Mouse (Mus musculus) adrenal gland, postnatal 36 days (tissue): ENCODE data around the gene Commd2. TPM values are rescaled to one million over a fixed set of nuclear protein-coding genes. Genes with fewer than 3 reads are reported as not detected.
A peak's percentile ranks its signal among the peaks of the same experiment; 100 is the strongest.

Experiments used
- DNase-seq, 2 experiments: peaks; one replicate each; pipeline ENCODE4 v3.0.0; 2021; ENCODE audit warnings: mixed read lengths in 1 of 2
- long read RNA-seq, 2 experiments: library from polyadenylated mRNA; stranded (forward); transcript quantifications; one replicate each; pipeline ENCODE4 v2.0.0; 2021; ENCODE audit warnings: borderline sequencing depth in 2 of 2
- total RNA-seq, 2 experiments: library from RNA; stranded (reverse); gene quantifications; 2 replicates each; pipeline ENCODE4 v1.2.3; 2021

The Commd2 gene
- total RNA-seq, result 10 to 100 TPM; 26.9 to 33.3 TPM
- long read RNA-seq, experiment 1, transcript Commd2-202 (5 exons, 2,992 nt), result major isoform, 51 of 59 reads
- long read RNA-seq, experiment 1, partial matches to known transcripts, result 3 of 59 reads
- long read RNA-seq, experiment 1, other reads (novel, unspliced or antisense), result 2 of 59 reads
- long read RNA-seq, experiment 2, transcript Commd2-202 (5 exons, 2,992 nt), result major isoform, 12 of 16 reads
- long read RNA-seq, experiment 2, partial matches to known transcripts, result 1 of 16 reads
- long read RNA-seq, experiment 2, other reads (novel, unspliced or antisense), result 1 of 16 reads

DNA sequence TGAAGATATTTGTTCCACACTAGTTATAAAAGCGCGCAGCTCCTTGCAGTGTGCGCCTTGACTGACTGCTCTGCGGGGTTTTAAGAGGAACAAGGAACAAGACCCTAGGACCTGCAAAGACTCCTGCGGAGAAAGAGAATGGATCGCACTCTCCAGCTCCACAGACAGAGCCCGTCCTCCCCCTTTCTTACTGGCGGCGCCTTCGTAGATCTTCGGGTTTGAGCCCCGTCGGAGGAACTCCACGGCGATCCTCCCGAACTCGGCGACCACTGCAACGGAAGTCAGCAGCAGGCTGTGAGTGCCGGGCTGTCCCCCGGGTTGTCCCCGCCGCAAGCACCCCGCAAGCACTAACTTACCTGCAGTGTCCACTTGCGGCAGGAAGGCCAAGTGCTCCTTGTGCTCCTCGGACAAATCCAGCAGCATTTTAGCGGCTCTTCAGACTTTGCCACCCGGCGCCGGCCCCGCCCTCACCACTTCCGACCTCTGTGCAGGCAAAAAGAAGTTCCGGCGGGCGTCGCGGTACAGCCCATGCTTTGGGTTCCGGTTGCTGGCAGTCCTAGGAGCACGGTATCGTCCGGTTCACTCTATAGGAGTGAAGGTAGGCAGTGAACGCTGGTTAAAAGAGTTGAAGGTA, at the start of gene Commd2:
Gene Commd2 (minus strand): TSS at position 485 of the 634 bp plus-strand sequence.
- peak; percentile 91 for DNase-seq

DNA sequence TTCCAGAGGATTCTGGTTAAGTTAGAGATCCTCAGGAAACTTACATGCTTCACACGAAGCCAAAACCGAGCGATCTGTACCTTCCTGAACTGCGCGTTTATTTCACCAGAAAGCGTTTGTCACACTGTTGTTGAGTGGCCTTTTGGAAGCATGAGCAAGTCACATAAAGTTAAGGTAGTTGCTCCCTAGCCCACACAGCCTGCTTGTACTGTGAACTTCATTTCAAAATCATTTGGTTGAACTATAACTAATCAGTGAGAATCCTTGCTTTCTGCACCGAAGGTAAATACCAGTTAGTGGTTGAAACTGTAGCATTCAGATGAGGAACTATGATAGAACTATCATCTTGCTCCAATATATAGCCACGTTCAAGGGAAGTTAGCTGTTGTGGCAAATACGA, 45.3 kb upstream of the Commd2 start:
- no peak for DNase-seq

DNA sequence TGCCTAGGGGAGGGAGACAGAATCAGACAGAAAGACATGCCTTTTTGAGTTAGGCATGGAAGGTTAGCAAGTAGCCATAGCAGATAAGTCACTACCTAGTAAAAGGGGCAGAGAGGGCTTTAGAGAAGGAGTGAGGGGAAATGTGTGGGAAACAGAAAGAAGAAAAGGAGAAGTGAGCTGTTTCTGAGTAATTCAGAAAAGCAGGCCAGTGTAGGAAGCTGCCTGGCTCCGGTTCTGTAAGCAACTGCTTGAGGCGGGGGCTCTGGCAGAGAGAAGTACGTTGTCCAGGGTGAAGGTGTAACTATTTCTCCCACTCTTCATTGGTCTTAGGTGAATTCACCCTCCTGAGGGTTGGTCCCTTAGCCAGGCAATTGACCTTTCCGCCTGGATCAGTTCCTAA, 44.7 kb upstream of the Commd2 start:
- DNase-seq, result no peak

GRCm38 (mm10) chr3:57692719-57693118, 41.2 kb upstream of the Commd2 start, which contains the start of gene Ankub1:
Gene Ankub1, minus strand, starts transcription at chr3:57692799.
- DNase-seq, result no peak

- DNase-seq, result no peak
Observed at GRCm38 (mm10) chr3:57691772-57692171, 40.3 kb upstream of the Commd2 start.

GRCm38 (mm10) chr3:57677786-57678185, 26.3 kb upstream of the Commd2 start:
- DNase-seq, result no peak

- DNase-seq, result no peak
Observed at GRCm38 (mm10) chr3:57674075-57674474, 22.6 kb upstream of the Commd2 start.

DNA sequence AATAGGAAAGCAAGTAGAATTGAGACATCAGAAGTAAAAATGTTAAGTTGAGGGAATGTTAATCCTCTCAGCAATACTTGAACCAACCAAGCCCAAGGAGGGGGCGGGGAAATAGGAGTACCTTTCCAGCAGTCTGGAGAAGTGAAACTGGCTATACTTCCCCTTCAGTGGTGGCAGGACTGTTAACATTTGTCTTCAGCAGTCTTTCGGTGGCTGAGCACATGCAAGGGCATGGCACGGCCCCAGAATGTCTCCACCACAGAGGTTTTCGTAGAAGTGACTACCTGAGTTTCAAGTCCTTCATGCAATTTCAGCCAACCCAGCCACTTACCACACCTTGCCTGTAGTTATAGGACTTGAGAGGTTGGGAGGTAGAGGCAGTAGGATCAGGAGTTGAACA, 22.1 kb upstream of the Commd2 start:
- peak in 1 of 2 experiments; percentile 21 for DNase-seq

DNA sequence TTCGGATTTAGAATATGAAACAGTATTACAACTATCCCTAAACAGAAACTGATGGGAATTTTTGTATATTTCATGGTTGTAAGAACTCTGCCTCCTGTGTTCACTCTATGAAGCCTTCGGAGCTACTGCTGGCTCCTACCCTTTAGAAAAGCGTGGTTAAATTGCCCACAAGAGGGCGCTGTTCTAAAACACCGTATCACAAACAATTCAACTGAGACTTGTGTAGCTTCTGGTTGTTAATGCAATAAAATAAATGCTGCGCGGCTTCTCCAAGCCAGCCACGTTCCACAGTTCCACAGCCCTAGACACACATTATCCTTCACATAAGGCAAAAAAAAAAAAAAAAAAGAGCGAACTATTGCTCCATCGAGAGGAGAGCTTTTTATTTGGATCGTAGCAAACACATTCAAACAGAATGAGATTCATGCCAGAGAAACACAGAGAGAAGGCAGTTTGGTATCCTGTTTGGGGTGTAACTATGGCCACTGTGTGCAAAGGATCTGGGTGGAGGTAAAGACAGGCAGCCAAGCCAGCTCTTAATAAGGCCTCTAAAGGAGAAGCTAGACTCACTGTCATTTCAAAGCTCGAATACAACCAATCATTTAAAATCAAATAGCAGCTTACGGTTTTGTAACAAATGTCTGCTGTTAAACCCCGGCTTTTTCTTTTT, 15.7 kb upstream of the Commd2 start:
- DNase-seq, result peak; percentile 62 to 79

GRCm38 (mm10) chr3:57665880-57666279, 14.4 kb upstream of the Commd2 start:
- no peak for DNase-seq

GRCm38 (mm10) chr3:57664682-57665081, 13.2 kb upstream of the Commd2 start:
- no peak for DNase-seq

DNA sequence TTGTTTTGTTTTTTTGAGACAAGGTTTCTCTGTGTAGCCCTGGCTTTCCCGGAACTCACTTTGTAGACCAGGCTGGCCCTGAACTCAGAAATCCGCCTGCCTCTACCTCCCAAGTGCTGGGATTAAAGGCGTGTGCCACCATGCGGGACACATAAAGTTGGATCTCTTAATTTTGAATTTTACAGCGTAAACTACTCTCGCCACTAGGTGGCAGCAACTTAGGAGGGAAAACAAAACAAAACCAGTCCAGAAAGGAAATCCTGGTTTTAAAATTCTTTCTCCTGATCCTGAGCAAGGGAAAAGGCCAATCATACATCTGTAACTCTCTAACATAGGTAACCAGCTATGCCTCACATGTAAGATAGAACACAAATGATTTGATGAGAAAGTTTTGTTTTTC, 12.2 kb upstream of the Commd2 start:
- peak; percentile 9 to 52 for DNase-seq

- no peak for DNase-seq
Observed at GRCm38 (mm10) chr3:57658608-57659007, 7.1 kb upstream of the Commd2 start.

GRCm38 (mm10) chr3:57653646-57654045, 2.1 kb upstream of the Commd2 start:
- DNase-seq, result peak; percentile 20 to 64

DNA sequence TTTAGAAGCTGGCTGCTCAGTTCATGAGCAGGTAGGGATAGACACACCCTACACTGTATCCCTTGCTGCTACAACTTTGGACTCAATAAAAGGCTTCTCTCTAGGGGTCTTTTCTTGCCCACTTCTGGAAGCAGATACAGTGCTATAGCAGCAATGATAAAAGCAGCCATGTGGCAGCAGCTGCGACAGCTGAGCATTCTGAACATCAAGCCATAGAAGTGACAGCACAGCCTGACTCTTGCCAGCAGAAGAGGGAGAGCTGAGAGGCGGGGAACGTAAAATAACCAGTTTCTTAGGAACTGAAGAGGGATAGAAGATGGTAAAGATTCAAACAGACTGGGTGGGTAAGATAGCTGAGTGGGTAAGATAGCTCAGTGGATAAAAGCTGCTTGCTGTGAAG, 970 bp upstream of the Commd2 start:
- no peak for DNase-seq

- no peak for DNase-seq
Observed at GRCm38 (mm10) chr3:57651865-57652259, 347 bp upstream of the Commd2 start.

- DNase-seq, result no peak
Observed at GRCm38 (mm10) chr3:57643191-57643590, 8.3 kb downstream of the Commd2 start.

GRCm38 (mm10) chr3:57637596-57637995, 13.9 kb downstream of the Commd2 start:
- no peak for DNase-seq

GRCm38 (mm10) chr3:57634763-57635487, 16.6 kb downstream of the Commd2 start:
- no peak for DNase-seq

- DNase-seq, result no peak
Observed at GRCm38 (mm10) chr3:57626954-57627513, 24.5 kb downstream of the Commd2 start.

- DNase-seq, result peak; percentile 68 to 71
Observed at GRCm38 (mm10) chr3:57625275-57625997, 26.1 kb downstream of the Commd2 start.
